ENCODE assay signal across 7 mouse cellular contexts in genomic region chr8:94703972-94704668, GRCm38 (mm10). TPM values are rescaled to one million over a fixed set of nuclear protein-coding genes. Genes with fewer than 3 reads are reported as not detected.
DNase-seq lines count a peak whose midpoint lies in the region; ATAC-seq lines count a peak whose summit lies in the region.

No protein-coding gene starts in this region.

- H3K9ac ChIP-seq in intestine, embryonic 16.5 days (ENCODE audit: low read depth, low read length), result peak overlapping the region; percentile 52
- peak overlapping the region; percentile 60 for H3K9ac ChIP-seq in midbrain, embryonic 11.5 days (ENCODE audit: low read length)

- under 1% methylated on average over 35 of the region's 35 CpGs for WGBS in intestine, embryonic 16.5 days
- WGBS in midbrain, embryonic 11.5 days, result under 1% methylated on average over 35 of the region's 35 CpGs

- ATAC-seq in intestine, embryonic 16.5 days, result peak; percentile 90
- ATAC-seq in midbrain, embryonic 11.5 days (ENCODE audit: low FRiP score), result peak; percentile 90

- H3K27me3 ChIP-seq in intestine, embryonic 16.5 days (replicated peaks; ENCODE audit: control insufficient read depth, insufficient read depth, low read length), result no peaks in the 10 kb centered on the region
- no peaks in the 10 kb centered on the region for H3K27me3 ChIP-seq in midbrain, embryonic 11.5 days (ENCODE audit: control insufficient read depth, insufficient read depth, low read length)

- DNase-seq in adrenal gland, adult 2 months, result peak; percentile 95
- DNase-seq in embryo, embryonic 11.5 days (ENCODE audit: low read depth, low spot score), result peak; percentile 95
- peak; percentile 92 to 98 for DNase-seq in gastrocnemius, postnatal 36 days
- peak; percentile 99 for DNase-seq in left cerebral cortex, postnatal 36 days (ENCODE audit: low spot score in 2 of 2)
- peak; percentile 100 for DNase-seq in midbrain, embryonic 11.5 days (ENCODE audit: low spot score, missing footprints)
- peak; percentile 98 for DNase-seq in skeletal muscle tissue, adult 2 months (ENCODE audit: low read depth, low spot score)

- no peaks in the 10 kb centered on the region for H3K9me3 ChIP-seq in intestine, embryonic 16.5 days (ENCODE audit: control insufficient read depth, low read length)
- no peaks in the 10 kb centered on the region for H3K9me3 ChIP-seq in midbrain, embryonic 11.5 days (ENCODE audit: control insufficient read depth, low read length)

- peak overlapping the region; percentile 72 for H3K4me2 ChIP-seq in intestine, embryonic 16.5 days (ENCODE audit: low read depth, low read length)
- peak overlapping the region; percentile 50 for H3K4me2 ChIP-seq in midbrain, embryonic 11.5 days

- no peaks in the 10 kb centered on the region for H3K36me3 ChIP-seq in intestine, embryonic 16.5 days (ENCODE audit: control insufficient read depth, insufficient read depth, low read length)
- H3K36me3 ChIP-seq in midbrain, embryonic 11.5 days (ENCODE audit: control insufficient read depth, insufficient read depth, low read length), result no peaks in the 10 kb centered on the region

- H3K4me1 ChIP-seq in intestine, embryonic 16.5 days (ENCODE audit: control insufficient read depth, insufficient read depth, low read length), result 0 out of 2 replicates have a peak, but pooled peaks cover 5% of the 10 kb centered on the region
- no peaks in the 10 kb centered on the region for H3K4me1 ChIP-seq in midbrain, embryonic 11.5 days (ENCODE audit: control insufficient read depth, insufficient read depth, low read length)

- no peak overlapping the region for H3K27ac ChIP-seq in intestine, embryonic 16.5 days (ENCODE audit: low read length)
- H3K27ac ChIP-seq in midbrain, embryonic 11.5 days (ENCODE audit: low read depth, low read length), result 0 out of 2 replicates have a peak overlapping the region, but pooled peaks have one; percentile 9

- H3K4me3 ChIP-seq in intestine, embryonic 16.5 days (ENCODE audit: low read length), result peak overlapping the region; percentile 44
- peak overlapping the region; percentile 40 for H3K4me3 ChIP-seq in midbrain, embryonic 11.5 days (ENCODE audit: low read depth, low read length)

- intact Hi-C loops in gastrocnemius, postnatal 36 days (cut with DNase I), result loop anchor here (1.0 to 5.0 kb wide), 6 partner anchors 37 to 214 kb away; partner anchors contain the start of gene Arl2bp
- intact Hi-C loops in left cerebral cortex, postnatal 36 days (cut with DNase I), result loop anchor here (1.0 to 10.0 kb wide), 8 partner anchors 35 to 211 kb away; partner anchors contain the start of genes Cpne2 and Cx3cl1

RNA-seq across cellular contexts. Expression of gene Pllp, which starts 8.0 kb away (rescaled TPM):
- total RNA-seq in adrenal gland, adult 2 months (2021), result 1 to 10 TPM in 1 of 2 experiments, under 1 TPM in 1; 0.49 to 1.1 TPM
- polyA plus RNA-seq in adrenal gland, adult 2 months (2012; rRNA removed), result 1.5 and 2.6 TPM in 2 replicates
- 1 to 10 TPM in 1 of 2 experiments, under 1 TPM in 1; 0.51 to 3.4 TPM for total RNA-seq in gastrocnemius, postnatal 36 days (2021)
- 55.6 and 64.0 TPM in 2 replicates for polyA plus RNA-seq in intestine, embryonic 16.5 days (2015; fragmentation: Nextera tagmentation; extraction: Ambion mirVana)
- 10 to 100 TPM; 29.0 to 58.2 TPM for total RNA-seq in left cerebral cortex, postnatal 36 days (2021)
- polyA plus RNA-seq in midbrain, embryonic 11.5 days (2014; fragmentation: Nextera tagmentation; extraction: Ambion mirVana), result 0.66 TPM in 1 of 2 replicates, not detected in the other

RNA-seq across cellular contexts. Expression of gene Arl2bp, which starts 37.7 kb away (rescaled TPM):
- 10 to 100 TPM; 86.3 to 88.6 TPM for total RNA-seq in adrenal gland, adult 2 months (2021)
- 91.9 and 92.2 TPM in 2 replicates for polyA plus RNA-seq in adrenal gland, adult 2 months (2012; rRNA removed)
- total RNA-seq in gastrocnemius, postnatal 36 days (2021), result 10 to 100 TPM; 53.8 to 67.4 TPM
- polyA plus RNA-seq in intestine, embryonic 16.5 days (2015; fragmentation: Nextera tagmentation; extraction: Ambion mirVana), result 104 and 106 TPM in 2 replicates
- 100 to 1,000 TPM; 153 to 159 TPM for total RNA-seq in left cerebral cortex, postnatal 36 days (2021)
- polyA plus RNA-seq in midbrain, embryonic 11.5 days (2014; fragmentation: Nextera tagmentation; extraction: Ambion mirVana), result 94.6 and 108 TPM in 2 replicates

RNA-seq across cellular contexts. Expression of gene Ccl22, which starts 41.3 kb away (rescaled TPM):
- not detected for total RNA-seq in adrenal gland, adult 2 months (2021)
- polyA plus RNA-seq in adrenal gland, adult 2 months (2012; rRNA removed), result 0.44 and 0.55 TPM in 2 replicates
- not detected for total RNA-seq in gastrocnemius, postnatal 36 days (2021)
- polyA plus RNA-seq in intestine, embryonic 16.5 days (2015; fragmentation: Nextera tagmentation; extraction: Ambion mirVana), result 0.10 TPM in 1 of 2 replicates, not detected in the other
- under 1 TPM in 1 of 2 experiments, not detected in 1; 0.17 TPM for total RNA-seq in left cerebral cortex, postnatal 36 days (2021)
- not detected in 2 replicates for polyA plus RNA-seq in midbrain, embryonic 11.5 days (2014; fragmentation: Nextera tagmentation; extraction: Ambion mirVana)

Comparison
In these comparisons a context has a peak if more than half of its experiments do, and no peak if none do; other contexts are left out.
1. RNA of gene Pllp, which starts 8.0 kb away (total RNA-seq): 29.0 to 58.2 TPM in left cerebral cortex, postnatal 36 days; 0.51 to 3.4 TPM in gastrocnemius, postnatal 36 days and 0.49 to 1.1 TPM in adrenal gland, adult 2 months; every median in the first group is over 4 times any median in the second.
2. Peak in every context shown above with its lines, with median percentiles within 50 percentile points of each other: DNase-seq.